Mouse (Mus musculus) large intestine, adult 2 months (tissue): ENCODE data around the gene Cldnd1. TPM values are rescaled to one million over a fixed set of nuclear protein-coding genes. Genes with fewer than 3 reads are reported as not detected.

Source experiments
- DNase-seq: peaks from one replicate; pipeline ENCODE4 v3.0.0-alpha.2; 2012; ENCODE audit warnings: low read depth, low spot score
- WGBS: fragments of 180-500 bp; shearing (Covaris S2); methylation state at CpG from one replicate; pipeline ENCODE4 v1.1.7; 2018; 5-methylcytosine and 5-hydroxymethylcytosine counted together
- polyA plus RNA-seq: library from polyadenylated mRNA; depleted of rRNA; stranded (reverse); fragments of >200 nt; gene quantifications from 2 replicates; pipeline ENCODE4 v1.2.3, GENCODE M21; 2012

Cldnd1 gene
- polyA plus RNA-seq, 1 experiment: 39.0 TPM

- 88% methylated on average over 4 of the region's 4 CpGs for WGBS
- no peak for DNase-seq
Observed at GRCm38 (mm10) chr16:58707276-58707905, 20.3 kb upstream of the Cldnd1 start.

- WGBS: 60% methylated on average over 3 of the region's 3 CpGs
- no peak for DNase-seq
Observed at GRCm38 (mm10) chr16:58708601-58709475, 18.9 kb upstream of the Cldnd1 start.

- DNase-seq: no peak
- WGBS: 81% methylated on average over 4 of the region's 4 CpGs
Observed at GRCm38 (mm10) chr16:58709536-58709935, 18.2 kb upstream of the Cldnd1 start.

DNA sequence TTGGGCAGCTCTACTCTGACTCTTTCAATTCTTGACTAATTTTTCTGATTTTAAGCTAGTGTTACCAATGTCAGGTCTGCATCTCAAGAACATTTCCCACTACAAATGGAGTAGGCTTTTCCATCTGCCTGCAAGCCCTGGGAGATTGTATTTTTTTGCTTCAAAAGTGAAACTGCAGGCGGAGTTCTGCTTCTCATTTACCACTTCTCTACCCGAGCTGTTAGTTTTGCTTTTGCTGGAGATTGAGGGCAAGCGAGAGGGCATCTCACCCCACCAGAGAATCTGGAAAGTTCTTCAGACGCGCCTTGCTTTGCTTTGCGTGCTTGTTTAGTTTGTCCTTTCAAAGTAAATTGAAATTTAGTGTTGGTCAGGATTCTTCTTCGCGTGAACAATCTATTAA, 15.5 kb upstream of the Cldnd1 start:
- DNase-seq: no peak
- 36% methylated on average over 8 of the region's 8 CpGs for WGBS

GRCm38 (mm10) chr16:58713128-58713527, 14.6 kb upstream of the Cldnd1 start:
- WGBS: 80% methylated on average over 1 of the region's 1 CpGs

DNA sequence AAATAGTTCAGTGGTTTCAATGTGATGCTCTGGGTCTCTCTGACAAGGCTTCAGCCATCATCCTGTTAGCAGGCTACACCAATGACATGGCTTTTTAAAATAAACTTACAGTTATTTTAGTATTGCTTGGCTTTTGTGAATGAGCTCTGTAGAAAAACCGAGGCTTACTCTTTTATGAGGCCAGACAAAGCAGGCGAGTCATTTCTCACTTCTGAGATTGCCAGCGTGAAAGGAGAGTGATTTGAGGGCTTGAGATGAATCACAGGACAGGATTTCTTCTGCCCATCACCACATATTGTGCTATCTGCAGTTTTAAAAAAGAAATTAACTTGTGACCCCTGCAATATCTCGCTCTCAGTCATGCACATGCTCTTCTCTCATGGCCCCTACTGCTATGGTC, 12.7 kb upstream of the Cldnd1 start:
- 45% methylated on average over 4 of the region's 4 CpGs for WGBS
- no peak for DNase-seq

More at GRCm38 (mm10) chr16:58713128-58713527, 14.6 kb upstream of the Cldnd1 start:
- DNase-seq: no peak

DNA sequence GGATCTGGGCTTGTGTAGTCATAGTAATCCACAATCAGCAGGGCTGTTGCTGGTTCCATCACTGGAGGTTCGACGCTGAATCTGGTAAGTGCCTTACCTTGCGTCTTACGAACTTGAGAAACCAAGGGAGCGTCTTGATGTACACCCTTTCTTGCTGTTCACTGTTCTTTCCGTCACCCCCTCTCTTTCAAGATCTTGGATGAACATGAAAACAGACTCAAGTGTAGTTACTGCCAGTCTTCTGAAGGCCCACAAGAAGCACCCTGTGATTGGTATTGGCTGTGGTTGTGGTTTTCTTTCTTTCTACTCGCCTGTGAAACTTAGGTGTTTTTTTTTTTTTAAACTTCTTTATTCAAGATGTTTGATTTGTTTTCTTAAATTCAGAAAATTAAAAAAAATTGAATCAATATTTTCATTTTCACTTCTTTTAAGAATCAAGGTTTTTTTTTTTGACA, 9.0 kb upstream of the Cldnd1 start, which contains the start of gene Gpr15:
Gene Gpr15 (minus strand): TSS at position 405 of the 455 bp plus-strand sequence.
- 89% methylated on average over 7 of the region's 7 CpGs for WGBS
- no peak for DNase-seq

DNA sequence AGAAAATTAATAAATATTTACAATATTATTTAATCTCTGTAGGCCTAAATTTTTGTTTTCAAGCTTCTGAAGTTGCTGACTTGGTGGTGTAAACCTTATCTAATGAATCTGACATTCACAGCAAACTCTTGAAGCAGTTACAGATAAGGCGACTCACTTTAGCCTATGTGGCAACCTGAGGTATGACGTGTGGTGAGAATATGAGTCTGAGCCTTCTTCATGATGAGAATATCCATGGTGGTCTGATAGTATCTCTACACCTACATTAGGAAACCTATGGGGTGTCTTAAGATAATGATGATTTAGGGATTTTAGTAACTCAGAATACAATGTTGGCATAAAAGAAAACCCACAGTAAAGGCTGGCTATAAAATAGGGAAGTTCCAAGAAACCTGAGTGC, 5.4 kb upstream of the Cldnd1 start:
- 56% methylated on average over 2 of the region's 2 CpGs for WGBS
- no peak for DNase-seq

GRCm38 (mm10) chr16:58726680-58727476, 832 bp upstream of the Cldnd1 start:
- 76% methylated on average over 11 of the region's 11 CpGs for WGBS

DNA sequence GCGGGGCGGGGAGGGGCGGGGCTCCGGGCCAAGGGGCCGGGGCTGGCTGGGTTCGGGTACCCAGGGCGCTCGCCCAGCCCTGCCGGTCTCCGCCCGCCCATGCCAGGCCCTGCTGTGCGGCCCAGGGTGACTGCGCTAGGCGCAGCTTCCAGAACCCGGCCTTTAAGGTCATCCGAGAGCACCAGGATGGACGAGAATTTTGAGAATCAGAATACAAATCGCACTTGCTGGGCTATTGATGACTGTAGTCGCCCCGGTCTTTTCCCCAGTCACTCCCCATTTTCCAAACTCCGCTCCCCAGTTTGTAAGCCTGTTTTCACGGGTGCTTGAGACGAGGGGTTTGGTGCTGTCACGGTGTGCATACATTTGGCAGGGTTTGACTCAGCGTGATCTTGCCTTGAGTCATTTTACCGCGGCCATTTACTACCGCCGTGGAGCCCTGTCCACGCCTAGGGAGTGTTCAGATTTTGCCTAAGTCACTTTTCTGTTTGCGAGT, 514 bp downstream of the Cldnd1 start:
- WGBS: under 1% methylated on average over 29 of the region's 31 CpGs
- no peak for DNase-seq

More at GRCm38 (mm10) chr16:58726680-58727476, 832 bp upstream of the Cldnd1 start:
- no peak for DNase-seq

GRCm38 (mm10) chr16:58738205-58738604, 10.5 kb downstream of the Cldnd1 start:
- 76% methylated on average over 4 of the region's 4 CpGs for WGBS
- DNase-seq: no peak

DNA sequence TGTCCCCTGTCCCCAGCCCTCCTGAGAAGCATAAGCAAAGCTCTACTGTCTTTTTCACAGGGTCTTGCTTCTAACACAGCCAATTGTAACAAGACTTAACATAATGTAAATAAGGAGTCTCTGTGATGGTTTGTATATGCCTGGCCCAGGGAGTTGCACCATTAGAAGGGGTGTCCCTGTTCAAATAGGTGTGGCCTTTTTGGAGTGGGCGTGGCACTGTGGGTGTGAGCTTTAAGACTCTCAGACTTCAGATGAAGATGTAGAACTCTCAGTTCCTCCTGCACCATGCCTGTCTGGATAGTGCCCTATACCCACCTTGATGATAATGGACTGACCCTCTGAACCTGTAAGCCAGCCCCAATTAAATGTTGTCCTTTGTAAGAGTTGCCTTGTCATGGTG, 11.1 kb downstream of the Cldnd1 start:
- no peak for DNase-seq
- WGBS: 79% methylated on average over 1 of the region's 1 CpGs

- no peak for DNase-seq
- 96% methylated on average over 5 of the region's 5 CpGs for WGBS
Observed at GRCm38 (mm10) chr16:58740751-58741150, 13.0 kb downstream of the Cldnd1 start.

GRCm38 (mm10) chr16:58746715-58747114, 19.0 kb downstream of the Cldnd1 start:
- DNase-seq: no peak
- WGBS: 61% methylated on average over 4 of the region's 4 CpGs

DNA sequence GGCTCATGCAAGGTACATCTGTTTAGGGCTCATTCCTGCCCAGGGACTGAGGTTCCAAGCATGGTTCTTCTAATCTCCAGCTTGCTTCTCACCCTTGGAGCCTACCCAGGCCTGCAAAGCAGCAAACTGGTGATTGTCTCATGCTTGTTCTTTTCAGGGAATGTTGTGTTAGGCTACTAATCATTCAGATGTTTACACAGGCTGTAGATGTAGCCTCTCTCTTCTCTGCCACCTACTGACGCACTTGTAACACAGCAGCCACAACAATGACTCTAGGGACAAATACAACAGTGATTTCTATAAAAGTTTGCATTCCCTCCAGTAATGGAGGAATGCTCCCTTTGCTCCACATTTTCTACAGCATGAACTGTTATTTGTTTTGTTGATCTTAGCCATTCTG, 23.6 kb downstream of the Cldnd1 start:
- 5% methylated on average over 1 of the region's 1 CpGs for WGBS
- no peak for DNase-seq

DNA sequence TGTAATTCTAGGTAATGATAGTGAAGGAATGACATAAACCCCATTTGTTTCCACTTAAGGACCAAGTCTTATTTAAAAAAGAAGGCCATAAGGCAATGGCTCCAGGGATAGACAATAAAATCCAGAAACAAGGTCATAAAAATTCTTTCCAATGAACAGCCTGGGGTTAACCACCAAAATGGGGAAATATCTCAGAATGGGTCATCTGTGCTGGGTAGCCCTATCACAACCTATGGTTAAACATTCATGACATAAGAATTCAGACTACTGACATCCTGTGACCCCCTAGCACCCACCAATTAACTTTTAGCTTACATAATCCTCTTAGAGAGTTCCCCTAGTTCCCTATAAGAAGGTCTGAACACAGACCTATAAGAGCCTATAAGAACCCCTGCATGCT, 28.5 kb downstream of the Cldnd1 start:
- DNase-seq: no peak

GRCm38 (mm10) chr16:58763076-58763475, 35.4 kb downstream of the Cldnd1 start, which contains the start of gene Olfr172:
Gene Olfr172 (minus strand): TSS chr16:58763176.
- no peak for DNase-seq
- 73% methylated on average over 1 of the region's 1 CpGs for WGBS
